8 mouse cellular contexts compared by ENCODE assay signal in the genomic region with DNA sequence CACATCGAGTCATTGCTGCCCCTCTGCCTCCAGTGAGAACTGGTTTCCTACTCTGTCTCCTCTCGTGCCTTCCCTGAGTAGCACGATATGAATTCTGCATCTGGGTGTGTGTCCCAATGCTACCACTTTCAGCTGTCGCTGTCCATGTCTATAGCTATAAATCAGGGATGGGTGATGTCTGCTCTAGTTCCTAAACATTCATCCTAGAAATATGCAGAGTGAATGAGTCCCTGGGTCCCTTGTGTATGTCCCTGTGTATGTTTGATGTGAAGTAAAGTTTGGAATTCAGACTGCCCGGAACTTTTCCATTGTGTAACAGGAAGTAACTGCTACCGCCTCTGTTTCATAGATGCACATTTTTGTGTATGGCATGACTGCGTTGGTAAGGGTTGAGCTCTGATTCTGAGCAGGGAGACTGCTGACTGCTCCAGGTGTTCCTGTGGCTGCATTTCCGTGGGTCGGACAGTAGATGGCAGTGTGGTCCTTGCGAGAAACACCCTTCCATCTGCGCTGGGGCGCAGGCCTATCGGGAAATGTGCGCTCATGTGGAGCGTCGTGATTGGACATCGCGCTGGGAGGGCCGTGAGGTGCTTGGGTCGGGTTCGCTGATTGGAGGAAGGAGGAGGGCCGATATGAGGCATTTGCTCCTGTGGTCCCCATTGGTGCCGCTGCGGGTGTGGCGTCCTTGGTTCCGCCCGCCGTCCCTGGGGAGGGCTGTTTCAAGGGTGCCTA. TPM values are rescaled to one million over a fixed set of nuclear protein-coding genes. Genes with fewer than 3 reads are reported as not detected.
DNase-seq lines count a peak whose midpoint lies in the region; ATAC-seq lines count a peak whose summit lies in the region.

No protein-coding gene starts in this region.

- H3K9me3 ChIP-seq in heart, embryonic 10.5 days = no peaks in the 10 kb centered on the region
- no peaks in the 10 kb centered on the region for H3K9me3 ChIP-seq in kidney, embryonic 15.5 days (replicated peaks)

- H3K4me1 ChIP-seq in heart, embryonic 10.5 days = peaks cover 13% of the 10 kb centered on the region
- H3K4me1 ChIP-seq in kidney, embryonic 15.5 days = peaks cover 25% of the 10 kb centered on the region

- ATAC-seq in erythroblast, adult 5-6 weeks (replicated peaks; ENCODE audit: low FRiP score, poor library complexity, severe bottlenecking) = peak; percentile 100
- peak; percentile 100 for ATAC-seq in kidney, embryonic 15.5 days (replicated peaks; ENCODE audit: low FRiP score)
- peak; percentile 100 for ATAC-seq in monocyte, adult 5-6 weeks (replicated peaks; ENCODE audit: insufficient number of reproducible peaks, low FRiP score, low TSS enrichment, poor library complexity, severe bottlenecking)

- H3K27ac ChIP-seq in heart, embryonic 10.5 days = peak overlapping the region; percentile 86
- H3K27ac ChIP-seq in kidney, embryonic 15.5 days = peak overlapping the region; percentile 85

- peak overlapping the region; percentile 76 for H3K4me2 ChIP-seq in kidney, embryonic 15.5 days

- 12% methylated on average over 28 of the region's 28 CpGs for WGBS in heart, embryonic 10.5 days
- WGBS in kidney, embryonic 15.5 days = 11% methylated on average over 28 of the region's 28 CpGs

- DNase-seq in A20 (ENCODE audit: low read depth, low spot score) = peak; percentile 99
- peak; percentile 99 for DNase-seq in brain, adult 2 months (ENCODE audit: low read depth, low spot score)
- DNase-seq in heart, embryonic 10.5 days (ENCODE audit: low spot score) = peak; percentile 98
- peak; percentile 95 for DNase-seq in liver
- DNase-seq in spleen, postnatal 4 days (ENCODE audit: low spot score in 2 of 2) = peak; percentile 89 to 93

- peak overlapping the region; percentile 56 for H3K4me3 ChIP-seq in heart, embryonic 10.5 days
- H3K4me3 ChIP-seq in kidney, embryonic 15.5 days (replicated peaks) = peak overlapping the region; percentile 53

- H3K36me3 ChIP-seq in heart, embryonic 10.5 days = peaks cover 38% of the 10 kb centered on the region
- peaks cover 39% of the 10 kb centered on the region for H3K36me3 ChIP-seq in kidney, embryonic 15.5 days

- H3K9ac ChIP-seq in kidney, embryonic 15.5 days = peak overlapping the region; percentile 48

- H3K27me3 ChIP-seq in heart, embryonic 10.5 days (ENCODE audit: insufficient read depth, poor library complexity, severe bottlenecking) = no peaks in the 10 kb centered on the region
- H3K27me3 ChIP-seq in kidney, embryonic 15.5 days = no peaks in the 10 kb centered on the region

RNA-seq across cellular contexts. Expression of gene Mrps27, which starts 8.3 kb away (rescaled TPM):
- 3.6 TPM in 1 of 2 replicates, not detected in the other for total RNA-seq in erythroblast, adult 5-6 weeks (2015; ENCODE audit: low replicate concordance)
- total RNA-seq in erythroblast, adult 5-6 weeks (2017; ENCODE audit: low replicate concordance) = 1.9 and 3.5 TPM in 2 replicates
- polyA plus RNA-seq in heart, embryonic 10.5 days (2016; fragmentation: Nextera tagmentation; extraction: Ambion mirVana) = 93.6 and 96.0 TPM in 2 replicates
- 68.8 and 71.8 TPM in 2 replicates for polyA plus RNA-seq in kidney, embryonic 15.5 days (2015; fragmentation: Nextera tagmentation; extraction: Ambion mirVana)
- 7.3 to 12.3 TPM (median 8.6 TPM) in 3 replicates for total RNA-seq in monocyte, adult 5-6 weeks (2017)

RNA-seq across cellular contexts. Expression of gene Ptcd2, which starts 8.4 kb away (rescaled TPM):
- total RNA-seq in erythroblast, adult 5-6 weeks (2015; ENCODE audit: low replicate concordance) = 5.6 and 13.8 TPM in 2 replicates
- total RNA-seq in erythroblast, adult 5-6 weeks (2017; ENCODE audit: low replicate concordance) = 5.6 and 10.0 TPM in 2 replicates
- 57.9 and 60.2 TPM in 2 replicates for polyA plus RNA-seq in heart, embryonic 10.5 days (2016; fragmentation: Nextera tagmentation; extraction: Ambion mirVana)
- polyA plus RNA-seq in kidney, embryonic 15.5 days (2015; fragmentation: Nextera tagmentation; extraction: Ambion mirVana) = 51.5 and 54.1 TPM in 2 replicates
- 43.9 to 53.5 TPM (median 48.0 TPM) in 3 replicates for total RNA-seq in monocyte, adult 5-6 weeks (2017)

Comparison
In these comparisons a context has a peak if more than half of its experiments do, and no peak if none do; other contexts are left out.
1. Peak in every context shown above with its lines: DNase-seq, ATAC-seq, H3K4me3 ChIP-seq and H3K27ac ChIP-seq.